Mouse (Mus musculus) hindbrain, embryonic 12.5 days (tissue): ENCODE results near the gene Gm15097. TPM values are rescaled to one million over a fixed set of nuclear protein-coding genes. Genes with fewer than 3 reads are reported as not detected.
"Not testable (repeated sequence)": the region's sequence is repeated elsewhere in the genome, so short reads cannot be mapped to it uniquely, and the experiment has no call there.

Source experiments
- ATAC-seq: fragments of 200-750 bp; cut with Nextera tagmentation; 2 replicates; pipeline ENCODE4 v1.8.0; 2017; ENCODE audit warnings: moderate TSS enrichment; ENCODE audit not compliant: low FRiP score
- H3K27ac ChIP-seq: fragments of 300-500 bp; sonication (generic); 2 replicates; pipeline ENCODE4 v1.5.1; 2016; ENCODE audit warnings: mild to moderate bottlenecking
- H3K27me3 ChIP-seq: fragments of 300-500 bp; sonication (generic); 2 replicates; pipeline ENCODE4 v1.6.1; 2016; ENCODE audit warnings: mild to moderate bottlenecking
- H3K36me3 ChIP-seq: fragments of 300-500 bp; sonication (generic); 2 replicates; pipeline ENCODE4 v1.6.1; 2016; ENCODE audit warnings: mild to moderate bottlenecking
- H3K4me1 ChIP-seq: fragments of 300-500 bp; sonication (generic); 2 replicates; pipeline ENCODE4 v1.6.1; 2016
- H3K4me2 ChIP-seq: fragments of 300-500 bp; sonication (generic); replicated peaks from 2 replicates; pipeline ENCODE4 v1.6.1; 2016; ENCODE audit warnings: mild to moderate bottlenecking
- H3K4me3 ChIP-seq: fragments of 300-500 bp; sonication (generic); 2 replicates; pipeline ENCODE4 v1.5.1; 2016; ENCODE audit warnings: mild to moderate bottlenecking
- H3K9ac ChIP-seq: fragments of 300-500 bp; sonication (generic); 2 replicates; pipeline ENCODE4 v1.6.1; 2016; ENCODE audit warnings: mild to moderate bottlenecking, moderate library complexity
- H3K9me3 ChIP-seq: fragments of 300-500 bp; sonication (generic); replicated peaks from 2 replicates; pipeline ENCODE4 v1.6.1; 2016; ENCODE audit warnings: mild to moderate bottlenecking
- WGBS: fragments of 180-500 bp; shearing (Covaris S2); methylation state at CpG from one replicate; pipeline ENCODE4 v1.1.7; 2016; 5-methylcytosine and 5-hydroxymethylcytosine counted together
- polyA plus RNA-seq: library from polyadenylated mRNA; unstranded; fragments of >200 nt; fragmentation: Nextera tagmentation; extraction: Ambion mirVana; gene quantifications from 2 replicates; pipeline ENCODE4 v1.2.1, GENCODE M21; 2016

Gene Gm15097
- not detected in 2 replicates for polyA plus RNA-seq

DNA sequence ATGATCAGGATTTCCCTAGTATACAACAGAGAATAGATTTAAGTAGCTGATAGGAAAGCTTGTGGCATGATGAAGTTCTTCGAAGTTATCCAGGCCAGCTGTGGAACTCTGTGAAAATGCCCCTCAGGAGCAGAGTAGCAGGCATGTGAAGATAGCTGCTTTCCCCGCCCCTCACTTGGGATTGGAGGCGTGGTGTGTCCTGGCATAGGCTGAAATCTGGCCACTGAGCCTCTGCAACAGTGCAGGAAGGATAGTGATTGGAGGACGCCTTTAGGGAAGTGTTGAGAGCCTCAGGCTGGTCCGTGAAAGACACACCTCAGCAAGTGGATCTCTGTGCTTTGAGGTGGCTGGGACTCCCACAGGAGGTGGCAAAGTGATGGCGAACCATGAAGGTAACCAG lies at the start of gene Gm15097:
TSS of gene Gm15097 (plus strand) at position 301 of the 400 bp plus-strand sequence.
- no CpG with 5 or more reads among the region's 6 CpGs for WGBS
- not testable (repeated sequence) for H3K9me3 ChIP-seq

DNA sequence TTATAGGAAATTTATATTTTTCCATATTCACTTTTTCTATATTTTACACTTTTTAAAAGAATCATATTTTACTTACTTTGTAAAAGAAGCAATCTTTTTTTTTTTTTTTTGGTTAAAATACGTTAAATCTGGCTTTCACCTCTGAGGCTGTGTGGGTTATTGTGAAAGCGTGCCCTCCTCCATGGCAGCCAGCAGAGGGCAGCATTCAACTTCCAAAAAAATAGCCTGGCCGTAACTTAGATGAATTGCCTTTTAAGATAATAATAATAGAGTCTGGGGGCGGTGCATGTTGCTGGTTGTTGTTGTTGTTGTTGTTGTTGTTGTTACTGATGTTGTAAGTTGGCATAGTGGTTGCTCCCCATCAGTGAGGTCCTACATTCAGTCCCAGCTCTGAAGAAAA lies 21.4 kb upstream of the Gm15097 start:
- not testable (repeated sequence) for H3K4me3 ChIP-seq, H3K36me3 ChIP-seq, H3K9ac ChIP-seq, H3K27ac ChIP-seq, H3K4me2 ChIP-seq, ATAC-seq, H3K4me1 ChIP-seq, H3K27me3 ChIP-seq, H3K9me3 ChIP-seq
- WGBS, result 44% methylated on average over 4 of the region's 4 CpGs

More for the DNA sequence above, at the start of gene Gm15097:
- not testable (repeated sequence) for H3K4me1 ChIP-seq, H3K36me3 ChIP-seq, H3K4me3 ChIP-seq, H3K27me3 ChIP-seq, H3K9ac ChIP-seq, H3K27ac ChIP-seq, ATAC-seq, H3K4me2 ChIP-seq

GRCm38 (mm10) chrX:149811178-149811577 lies 26.9 kb downstream of the Gm15097 start:
- not testable (repeated sequence) for H3K9me3 ChIP-seq, ATAC-seq
- WGBS, result 86% methylated on average over 6 of the region's 6 CpGs

More at GRCm38 (mm10) chrX:149811178-149811577, 26.9 kb downstream of the Gm15097 start:
- not testable (repeated sequence) for H3K4me1 ChIP-seq, H3K27ac ChIP-seq, H3K27me3 ChIP-seq, H3K4me3 ChIP-seq, H3K9ac ChIP-seq, H3K4me2 ChIP-seq, H3K36me3 ChIP-seq

Other genes starting within 250 kb of the Gm15097 start
- not detected in 2 replicates for gene Gm10439, start 189.9 kb upstream of the Gm15097 start, polyA plus RNA-seq
- not detected in 2 replicates for gene Gm15091, start 157.2 kb downstream of the Gm15097 start, polyA plus RNA-seq